9 mouse cellular contexts compared by ENCODE assay signal in the genomic region with DNA sequence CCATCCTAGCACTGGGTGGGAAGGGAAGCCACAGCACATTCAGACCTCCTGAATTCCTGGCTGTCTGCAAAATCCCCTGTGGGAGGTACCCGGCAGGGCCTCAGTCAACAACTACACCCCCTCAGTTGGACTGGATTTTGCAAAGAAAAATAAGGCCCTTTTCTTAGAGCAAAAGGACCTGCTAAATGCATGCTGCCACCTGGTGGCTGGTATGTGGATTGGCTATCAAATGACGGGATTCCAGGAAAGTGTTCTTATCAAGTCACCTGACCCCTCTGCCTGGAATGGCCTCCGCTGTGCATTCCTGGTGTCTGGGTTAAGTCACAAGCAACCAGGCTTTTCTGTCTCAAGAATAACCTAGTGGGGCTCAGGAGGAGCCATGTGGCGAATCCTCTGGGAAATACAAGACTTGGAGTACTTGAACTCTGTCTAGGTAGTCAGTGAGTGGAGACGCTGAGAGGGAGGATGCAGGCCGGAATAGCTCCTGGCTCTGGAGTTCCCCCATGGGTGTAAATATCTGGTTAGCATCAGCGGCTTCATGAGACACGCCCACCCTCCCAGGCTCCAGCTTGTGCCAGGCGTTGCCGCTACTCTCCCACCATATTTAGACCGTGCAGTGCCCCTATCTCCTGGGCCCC. TPM values are rescaled to one million over a fixed set of nuclear protein-coding genes. Genes with fewer than 3 reads are reported as not detected.
DNase-seq lines count a peak whose midpoint lies in the region; ATAC-seq lines count a peak whose summit lies in the region.
"Had no signal": no experiment of that assay in that cellular context is flagged by ENCODE, and none has a peak within 500 bp of the region (broad histone marks: within the 10 kb centered on the region; RNA-seq: fewer than 3 reads in every experiment).

No protein-coding gene starts in this region.

- H3K9ac ChIP-seq in hindbrain, embryonic 16.5 days (ENCODE audit: low read depth, low read length), result no peak overlapping the region
- H3K9ac ChIP-seq: neural tube, embryonic 12.5 days had no signal

- H3K4me2 ChIP-seq in hindbrain, embryonic 16.5 days (ENCODE audit: low read length), result no peak overlapping the region
- H3K4me2 ChIP-seq: neural tube, embryonic 12.5 days had no signal

- no peaks in the 10 kb centered on the region for H3K36me3 ChIP-seq in hindbrain, embryonic 16.5 days (ENCODE audit: control insufficient read depth, insufficient read depth, low read length)

- peaks cover 6% of the 10 kb centered on the region; the same call in 1 of the 2 replicates for H3K4me1 ChIP-seq in hindbrain, embryonic 16.5 days (ENCODE audit: control insufficient read depth, insufficient read depth, low read depth, low read length)
- H3K4me1 ChIP-seq: neural tube, embryonic 12.5 days had no signal

- no peaks in the 10 kb centered on the region for H3K9me3 ChIP-seq in hindbrain, embryonic 16.5 days (ENCODE audit: control insufficient read depth, low read length)
- H3K9me3 ChIP-seq: neural tube, embryonic 12.5 days had no signal

- ATAC-seq in hindbrain, embryonic 16.5 days, result 0 out of 2 replicates have a peak, but pooled peaks have one; percentile 42
- no peak for ATAC-seq in activated CD4-positive, CD25-positive, alpha-beta regulatory T cell, adult 4 months

- DNase-seq in WW6 (ENCODE audit: low read depth, low spot score), result peak; percentile 92
- DNase-seq in cerebellum, postnatal 10 days, result peak; percentile 77 to 83
- DNase-seq in frontal cortex, postnatal 36 days (ENCODE audit: low spot score in 2 of 2), result peak; percentile 61 to 71
- peak; percentile 61 to 63 for DNase-seq in left cerebral cortex, adult 18-20 months (ENCODE audit: low spot score in 2 of 2)
- peak; percentile 84 to 86 for DNase-seq in lung, postnatal 4 days
- DNase-seq in right cerebral cortex, postnatal 36 days (ENCODE audit: low spot score in 2 of 2), result peak; percentile 35 to 41

- 47% methylated on average over 11 of the region's 11 CpGs for WGBS in hindbrain, embryonic 16.5 days

- H3K4me3 ChIP-seq in hindbrain, embryonic 16.5 days (ENCODE audit: low read length), result no peak overlapping the region
- H3K4me3 ChIP-seq: neural tube, embryonic 12.5 days had no signal

- H3K27me3 ChIP-seq in hindbrain, embryonic 16.5 days (replicated peaks; ENCODE audit: control insufficient read depth, insufficient read depth, low read length), result no peaks in the 10 kb centered on the region
- H3K27me3 ChIP-seq: neural tube, embryonic 12.5 days had no signal

- no peak overlapping the region for H3K27ac ChIP-seq in hindbrain, embryonic 16.5 days (ENCODE audit: low read depth, low read length)
- H3K27ac ChIP-seq: neural tube, embryonic 12.5 days had no signal

RNA-seq across cellular contexts. Expression of a gene that starts 8.2 kb away (rescaled TPM):
- polyA plus RNA-seq in hindbrain, embryonic 16.5 days (2015; fragmentation: Nextera tagmentation; extraction: Ambion mirVana), result 18.2 and 23.4 TPM in 2 replicates
- total RNA-seq in left cerebral cortex, adult 18-20 months (2021), result 1 to 10 TPM; 6.3 to 7.5 TPM
- not detected for polyA plus RNA-seq in activated CD4-positive, CD25-positive, alpha-beta regulatory T cell, adult 4 months (2017; shearing (Covaris generic))

RNA-seq across cellular contexts. Expression of a gene that starts 38.4 kb away (rescaled TPM):
- polyA plus RNA-seq in hindbrain, embryonic 16.5 days (2015; fragmentation: Nextera tagmentation; extraction: Ambion mirVana), result 2.1 and 2.4 TPM in 2 replicates
- 1 to 10 TPM; 6.4 to 7.8 TPM for total RNA-seq in left cerebral cortex, adult 18-20 months (2021)
- under 1 TPM; 0.37 to 0.79 TPM for polyA plus RNA-seq in activated CD4-positive, CD25-positive, alpha-beta regulatory T cell, adult 4 months (2017; shearing (Covaris generic))

RNA-seq across cellular contexts. Expression of a gene that starts 40.0 kb away (rescaled TPM):
- not detected in 2 replicates for polyA plus RNA-seq in hindbrain, embryonic 16.5 days (2015; fragmentation: Nextera tagmentation; extraction: Ambion mirVana)
- not detected for total RNA-seq in left cerebral cortex, adult 18-20 months (2021)
- polyA plus RNA-seq in activated CD4-positive, CD25-positive, alpha-beta regulatory T cell, adult 4 months (2017; shearing (Covaris generic)), result not detected
- polyA plus RNA-seq: neural tube, embryonic 12.5 days had no signal

Comparison
In these comparisons a context has a peak if more than half of its experiments do, and no peak if none do; other contexts are left out.
1. DNase-seq: peak in every context shown above with its lines; median percentile 92 in WW6; 85 in lung, postnatal 4 days; 80 in cerebellum, postnatal 10 days; 66 in frontal cortex, postnatal 36 days; 62 in left cerebral cortex, adult 18-20 months; 38 in right cerebral cortex, postnatal 36 days.
2. RNA of a gene that starts 8.2 kb away (polyA plus RNA-seq): 18.2 to 23.4 TPM in hindbrain, embryonic 16.5 days; not detected in activated CD4-positive, CD25-positive, alpha-beta regulatory T cell, adult 4 months; every median in the first group is over 10 times any median in the second.